Mouse (Mus musculus) MEL (cell line): ENCODE measurements around the gene Olfr1090.

ENCODE experiments used
- CTCF ChIP-seq, 3 experiments: IDR thresholded peaks in 2 of 3; conservative IDR thresholded peaks in 1 of 3; 2 replicates each; pipeline ENCODE4 v1.5.1; 2011 to 2012; ENCODE audit warnings: low read length in 3 of 3, low read depth in 2 of 3, mild to moderate bottlenecking in 2 of 3, improper control_type of control experiment in 1 of 3, inconsistent platforms in 1 of 3, mixed read lengths in 1 of 3, moderate library complexity in 1 of 3; ENCODE audit not compliant: control insufficient read depth in 1 of 3, insufficient read depth in 1 of 3, poor library complexity in 1 of 3, severe bottlenecking in 1 of 3
- E2F4 ChIP-seq: IDR thresholded peaks from 2 replicates; pipeline ENCODE4 v1.6.1; 2011; ENCODE audit warnings: low read depth, low read length, improper control_type of control experiment, borderline replicate concordance
- EP300 ChIP-seq, 2 experiments: IDR thresholded peaks; 2 replicates each; pipeline ENCODE4 v1.6.1; 2011; ENCODE audit warnings: improper control_type of control experiment in 2 of 2, low read length in 2 of 2, low read depth in 1 of 2, mild to moderate bottlenecking in 1 of 2
- GATA1 ChIP-seq: IDR thresholded peaks from 2 replicates; pipeline ENCODE4 v1.6.1; 2011; ENCODE audit warnings: low read depth, low read length, improper control_type of control experiment
- MAFK ChIP-seq: IDR thresholded peaks from 2 replicates; pipeline ENCODE4 v1.6.1; 2011; ENCODE audit warnings: low read depth, mild to moderate bottlenecking, low read length, improper control_type of control experiment, borderline replicate concordance
- MAX ChIP-seq: IDR thresholded peaks from 2 replicates; pipeline ENCODE4 v1.6.1; 2011; ENCODE audit warnings: low read length, improper control_type of control experiment
- POLR2A ChIP-seq, 2 experiments: IDR thresholded peaks; 2 replicates each; pipeline ENCODE4 v1.6.1; 2011 to 2012; ENCODE audit warnings: low read length in 2 of 2, mild to moderate bottlenecking in 2 of 2, control low read depth in 1 of 2, improper control_type of control experiment in 1 of 2, low read depth in 1 of 2, moderate library complexity in 1 of 2; ENCODE audit not compliant: control insufficient read depth in 1 of 2, insufficient read depth in 1 of 2, poor library complexity in 1 of 2
- TAL1 ChIP-seq: IDR thresholded peaks from 2 replicates; pipeline ENCODE4 v1.6.1; 2012; ENCODE audit warnings: mild to moderate bottlenecking, inconsistent platforms, low read length, moderate library complexity, mixed read lengths
- USF1 ChIP-seq: IDR thresholded peaks from 2 replicates; pipeline ENCODE4 v1.6.1; 2014; ENCODE audit warnings: low read depth, mild to moderate bottlenecking, inconsistent platforms, low read length, improper control_type of control experiment, moderate library complexity
- USF2 ChIP-seq, 2 experiments: IDR thresholded peaks; 2 replicates each; pipeline ENCODE4 v1.6.1; 2011 to 2012; ENCODE audit warnings: improper control_type of control experiment in 2 of 2, low read length in 2 of 2, borderline replicate concordance in 1 of 2, inconsistent platforms in 1 of 2, low read depth in 1 of 2, mild to moderate bottlenecking in 1 of 2; ENCODE audit not compliant: insufficient read depth in 1 of 2
- ZKSCAN1 ChIP-seq: IDR thresholded peaks from 2 replicates; pipeline ENCODE4 v1.6.1; 2012; ENCODE audit warnings: low read depth, mild to moderate bottlenecking, inconsistent platforms, low read length, improper control_type of control experiment, moderate library complexity
- ZMIZ1 ChIP-seq: IDR thresholded peaks from 2 replicates; pipeline ENCODE4 v1.6.1; 2012; ENCODE audit warnings: low read depth, mild to moderate bottlenecking, inconsistent platforms, low read length, improper control_type of control experiment, moderate library complexity
- ZNF384 ChIP-seq: IDR thresholded peaks from 2 replicates; pipeline ENCODE4 v1.6.1; 2012; ENCODE audit warnings: low read depth, mild to moderate bottlenecking, inconsistent platforms, low read length, improper control_type of control experiment

DNA sequence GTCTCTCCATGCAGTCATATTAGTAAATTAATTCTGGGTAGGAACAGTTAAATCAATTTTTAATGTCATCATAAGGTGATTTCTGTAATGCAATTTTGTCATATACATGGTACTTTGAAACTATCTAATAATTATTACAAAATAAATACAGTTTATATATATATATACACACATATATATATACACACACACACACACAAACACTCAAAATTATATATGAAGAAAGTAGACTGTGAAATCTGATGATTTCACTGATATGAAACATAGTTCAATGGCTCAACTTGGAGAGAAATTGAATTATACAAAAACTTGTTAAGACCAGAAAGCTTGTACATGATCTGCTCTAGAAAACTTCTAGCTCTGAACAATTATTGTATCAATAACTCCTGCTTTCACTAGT, 25.2 kb downstream of the Olfr1090 start, which contains the start of gene Olfr1089:
- TF ChIP-seq CTCF (IDR thresholded peaks at IDR 0.05 in 2 of 3, conservative IDR thresholded peaks at IDR 0.05 in 1 of 3; ENCODE audit: control insufficient read depth in 1 of 3, insufficient read depth in 1 of 3, low read depth in 2 of 3, low read length in 3 of 3, poor library complexity in 1 of 3, severe bottlenecking in 1 of 3) (no peak), MAFK (no peak), EP300 (IDR thresholded peaks at IDR 0.05; ENCODE audit: low read depth in 1 of 2, low read length in 2 of 2) (no peak), GATA1 (no peak), ZKSCAN1 (no peak), TAL1 (no peak), POLR2A (IDR thresholded peaks at IDR 0.05; ENCODE audit: control insufficient read depth in 1 of 2, insufficient read depth in 1 of 2, low read depth in 1 of 2, low read length in 2 of 2, poor library complexity in 1 of 2) (no peak), MAX (no peak), USF2 (IDR thresholded peaks at IDR 0.05; ENCODE audit: borderline replicate concordance in 1 of 2, insufficient read depth in 1 of 2, low read depth in 1 of 2, low read length in 2 of 2) (no peak), E2F4 (no peak), USF1 (no peak), ZNF384 (no peak), ZMIZ1 (no peak)
